Mouse (Mus musculus) lung, postnatal 0 days (tissue): ENCODE data around the gene Hmx1. TPM values are rescaled to one million over a fixed set of nuclear protein-coding genes. Genes with fewer than 3 reads are reported as not detected.

ENCODE experiments used
- ATAC-seq: fragments of 200-750 bp; cut with Nextera tagmentation; 2 replicates; pipeline ENCODE4 v1.8.0; 2017; ENCODE audit warnings: moderate library complexity
- DNase-seq: peaks from one replicate; pipeline ENCODE4 v3.0.0-alpha.2; 2016; ENCODE audit warnings: low spot score
- H3K27ac ChIP-seq: fragments of 300-500 bp; sonication (generic); 2 replicates; pipeline ENCODE4 v1.5.1; 2014; ENCODE audit warnings: antibody characterized with exemption, mild to moderate bottlenecking, low read length, mixed read lengths
- H3K27me3 ChIP-seq: fragments of 300-500 bp; sonication (generic); replicated peaks from 2 replicates; pipeline ENCODE4 v1.6.1; 2014; ENCODE audit warnings: low read length, mixed read lengths; ENCODE audit not compliant: insufficient read depth
- H3K36me3 ChIP-seq: fragments of 300-500 bp; sonication (generic); 2 replicates; pipeline ENCODE4 v1.6.1; 2014; ENCODE audit warnings: low read length, mixed read lengths; ENCODE audit not compliant: insufficient read depth
- H3K4me1 ChIP-seq: fragments of 300-500 bp; sonication (generic); 2 replicates; pipeline ENCODE4 v1.6.1; 2014; ENCODE audit warnings: antibody characterized with exemption, low read depth, low read length, mixed read lengths; ENCODE audit not compliant: insufficient read depth
- H3K4me2 ChIP-seq: fragments of 300-500 bp; sonication (generic); replicated peaks from 2 replicates; pipeline ENCODE4 v1.6.1; 2014; ENCODE audit warnings: low read depth, mild to moderate bottlenecking, low read length, moderate library complexity, mixed read lengths
- H3K4me3 ChIP-seq: fragments of 300-500 bp; sonication (generic); 2 replicates; pipeline ENCODE4 v1.5.1; 2014; ENCODE audit warnings: low read depth, low read length
- H3K9ac ChIP-seq: fragments of 300-500 bp; sonication (generic); replicated peaks from 2 replicates; pipeline ENCODE4 v1.6.1; 2014; ENCODE audit warnings: low read depth, mild to moderate bottlenecking
- H3K9me3 ChIP-seq: fragments of 300-500 bp; sonication (generic); 2 replicates; pipeline ENCODE4 v1.6.1; 2016; ENCODE audit warnings: low read length, mixed read lengths
- CTCF ChIP-seq: IDR thresholded peaks from 2 replicates; pipeline ENCODE4 v1.5.1; 2016; ENCODE audit warnings: antibody characterized with exemption, mild to moderate bottlenecking
- EP300 ChIP-seq: IDR thresholded peaks from 2 replicates; pipeline ENCODE4 v1.6.1; 2016; ENCODE audit warnings: antibody characterized with exemption, mild to moderate bottlenecking, control low read depth
- WGBS: fragments of 180-500 bp; shearing (Covaris S2); extraction: QIAGEN DNeasy Blood & Tissue Kit; methylation state at CpG from one replicate; pipeline ENCODE4 v1.1.7; 2014; 5-methylcytosine and 5-hydroxymethylcytosine counted together
- polyA plus RNA-seq: library from polyadenylated mRNA; unstranded; fragments of >200 nt; fragmentation: Nextera tagmentation; extraction: Ambion mirVana; gene quantifications from 2 replicates; pipeline ENCODE4 v1.2.1, GENCODE M21; 2015

Gene Hmx1
- polyA plus RNA-seq, 1 experiment from 2014 or later, result not detected

DNA sequence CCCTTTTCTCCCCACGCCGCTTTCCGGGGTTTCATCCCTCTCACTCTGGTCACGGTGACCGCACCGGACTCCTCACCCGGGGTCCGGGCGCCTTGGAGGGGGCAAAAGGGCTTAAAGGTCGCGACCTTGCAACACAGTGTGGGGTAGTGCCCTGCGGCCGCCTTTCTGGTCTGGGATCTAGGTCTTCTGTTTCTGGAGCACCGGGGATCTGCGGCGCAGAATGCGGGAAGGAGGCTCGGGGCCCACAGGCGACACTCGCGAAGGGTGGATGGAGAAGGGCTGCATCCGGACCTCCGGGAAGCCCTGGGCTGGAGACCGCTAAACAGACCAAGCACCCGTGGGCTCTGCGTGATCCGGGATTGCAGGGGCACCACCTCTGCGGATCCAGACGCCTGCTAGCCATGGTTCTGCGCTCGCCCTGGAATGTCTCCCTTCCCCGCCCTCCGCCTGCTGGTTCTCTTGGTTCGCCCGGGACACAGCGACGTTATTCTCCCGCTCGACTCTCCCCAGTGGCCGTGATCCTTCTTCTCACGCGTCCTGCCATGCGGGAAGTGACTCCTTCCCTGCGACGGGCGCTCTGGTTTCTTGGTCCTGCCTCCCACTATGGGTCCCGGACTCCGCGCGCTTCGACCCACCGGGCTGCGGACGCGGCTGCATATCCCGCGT lies 8.2 kb downstream of the Hmx1 start:
- ATAC-seq (no peak), DNase-seq (no peak)
- H3K9me3 ChIP-seq, result no peaks in the 10 kb centered on the region
- peak overlapping the region; percentile 8; the same call in 1 of the 2 replicates for H3K4me3 ChIP-seq
- H3K9ac ChIP-seq, result no peak overlapping the region
- peaks cover 91% of the 10 kb centered on the region for H3K27me3 ChIP-seq
- no peak overlapping the region for H3K4me2 ChIP-seq
- H3K4me1 ChIP-seq, result no peaks in the 10 kb centered on the region
- no peaks in the 10 kb centered on the region for H3K36me3 ChIP-seq
- TF ChIP-seq EP300, result no peak
- no peak for TF ChIP-seq CTCF
- H3K27ac ChIP-seq, result no peak overlapping the region
- WGBS, result 2% methylated on average over 56 of the region's 57 CpGs

DNA sequence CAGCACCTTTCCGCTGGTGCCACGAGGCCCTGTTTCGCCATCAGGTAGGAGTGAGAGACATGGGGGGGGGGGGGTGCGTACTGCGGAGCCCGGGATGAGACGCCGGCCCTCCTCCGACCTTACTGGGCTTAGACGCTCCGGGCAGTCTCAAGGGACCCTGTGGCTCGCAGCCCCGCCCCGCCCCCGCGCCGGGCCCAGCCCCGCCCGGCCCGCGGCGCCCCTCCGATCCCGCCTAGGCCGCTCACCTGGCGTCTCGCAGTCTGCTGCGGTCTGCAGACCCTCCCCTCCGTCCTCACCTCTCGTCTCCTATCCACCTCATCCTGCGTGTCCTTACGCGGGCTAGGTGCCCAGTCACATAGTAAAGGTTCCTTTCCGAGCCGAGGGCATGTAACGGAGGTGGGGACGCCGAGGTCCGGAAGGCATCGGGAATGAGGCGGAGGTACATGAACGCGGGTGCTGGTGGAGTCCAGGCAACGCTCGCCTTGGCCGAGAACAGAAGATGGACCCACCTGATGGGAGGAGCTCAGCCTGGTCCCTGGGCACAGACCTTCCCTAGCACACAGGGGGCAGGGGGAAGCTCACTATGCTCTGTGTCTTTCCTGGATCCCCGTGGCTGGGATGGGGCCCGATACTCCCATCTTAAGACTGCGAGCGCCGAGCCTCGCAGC lies 8.9 kb downstream of the Hmx1 start:
- 2% methylated on average over 39 of the region's 52 CpGs for WGBS
- H3K4me3 ChIP-seq, result peak overlapping the region; percentile 8; the same call in 1 of the 2 replicates
- ATAC-seq, result no peak

DNA sequence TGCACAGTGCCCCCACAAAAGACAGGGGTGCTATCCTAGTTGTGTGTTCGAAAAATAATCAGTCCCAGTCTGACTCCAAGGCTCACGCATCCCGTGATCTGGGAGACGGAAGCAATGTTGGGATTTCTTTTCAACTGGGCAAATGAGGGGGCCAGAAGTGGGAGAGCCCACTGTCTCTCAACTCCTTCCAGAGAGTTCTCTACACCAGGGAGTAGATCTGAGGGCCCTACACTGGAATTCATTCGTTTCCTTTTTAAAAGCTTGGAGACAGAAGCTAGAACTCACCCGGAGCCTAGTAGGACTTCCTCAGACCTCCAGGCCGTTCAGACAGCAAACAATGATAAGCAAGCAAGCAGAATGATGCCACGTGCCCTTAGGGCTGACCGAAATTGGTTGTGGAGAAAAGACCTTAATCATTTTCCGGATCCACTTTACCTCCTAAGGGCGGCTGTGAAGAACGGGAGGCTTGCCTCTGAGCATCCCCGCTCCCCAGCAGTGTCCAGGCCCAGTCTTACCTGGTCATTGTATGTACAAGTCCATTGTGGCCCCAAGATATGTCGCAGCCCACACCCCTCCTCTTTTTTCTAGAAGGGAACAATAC lies 9.5 kb downstream of the Hmx1 start:
- Histone ChIP-seq H3K36me3 (no peaks in the 10 kb centered on the region), H3K4me3 (no peak overlapping the region), H3K27ac (no peak overlapping the region), H3K9me3 (no peaks in the 10 kb centered on the region), H3K9ac (no peak overlapping the region), H3K4me2 (no peak overlapping the region), H3K4me1 (no peaks in the 10 kb centered on the region), H3K27me3 (peaks cover 84% of the 10 kb centered on the region)
- 3% methylated on average over 14 of the region's 14 CpGs for WGBS
- no peak for ATAC-seq
- no peak for DNase-seq
- no peak for TF ChIP-seq CTCF
- no peak for TF ChIP-seq EP300

More for the DNA sequence above, 8.9 kb downstream of the Hmx1 start:
- H3K27ac ChIP-seq, result no peak overlapping the region
- no peaks in the 10 kb centered on the region for H3K36me3 ChIP-seq
- H3K4me2 ChIP-seq, result no peak overlapping the region
- TF ChIP-seq CTCF, result no peak
- H3K27me3 ChIP-seq, result peaks cover 84% of the 10 kb centered on the region
- no peak overlapping the region for H3K9ac ChIP-seq
- H3K9me3 ChIP-seq, result no peaks in the 10 kb centered on the region
- H3K4me1 ChIP-seq, result no peaks in the 10 kb centered on the region
- no peak for DNase-seq

DNA sequence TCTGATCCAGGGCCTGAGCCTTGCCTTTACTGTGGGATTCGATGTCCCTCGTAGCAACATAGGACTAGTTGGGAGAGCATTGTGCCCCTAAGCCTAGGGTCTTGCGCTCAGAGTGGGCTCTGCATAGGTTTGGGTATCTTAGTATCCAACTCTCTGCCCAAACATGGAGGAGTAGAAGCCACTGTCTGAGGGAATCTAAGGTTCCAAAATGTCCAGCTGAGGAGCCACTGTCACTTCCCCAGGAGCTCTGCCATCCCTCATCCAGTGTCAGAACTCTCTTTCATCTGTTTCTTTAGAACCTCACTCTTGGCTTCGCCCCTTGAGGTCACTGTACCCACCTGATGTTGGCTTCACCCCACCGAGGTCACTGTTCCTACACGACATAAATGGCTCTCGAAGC lies 10.2 kb downstream of the Hmx1 start:
- H3K4me2 ChIP-seq, result no peak overlapping the region
- no peak overlapping the region for H3K9ac ChIP-seq
- DNase-seq, result no peak
- no peaks in the 10 kb centered on the region for H3K4me1 ChIP-seq
- peaks cover 79% of the 10 kb centered on the region for H3K27me3 ChIP-seq
- H3K4me3 ChIP-seq, result no peak overlapping the region
- no peak for ATAC-seq
- H3K9me3 ChIP-seq, result no peaks in the 10 kb centered on the region
- H3K36me3 ChIP-seq, result no peaks in the 10 kb centered on the region
- no peak for TF ChIP-seq EP300
- no peak for TF ChIP-seq CTCF
- 6% methylated on average over 7 of the region's 7 CpGs for WGBS
- H3K27ac ChIP-seq, result no peak overlapping the region

DNA sequence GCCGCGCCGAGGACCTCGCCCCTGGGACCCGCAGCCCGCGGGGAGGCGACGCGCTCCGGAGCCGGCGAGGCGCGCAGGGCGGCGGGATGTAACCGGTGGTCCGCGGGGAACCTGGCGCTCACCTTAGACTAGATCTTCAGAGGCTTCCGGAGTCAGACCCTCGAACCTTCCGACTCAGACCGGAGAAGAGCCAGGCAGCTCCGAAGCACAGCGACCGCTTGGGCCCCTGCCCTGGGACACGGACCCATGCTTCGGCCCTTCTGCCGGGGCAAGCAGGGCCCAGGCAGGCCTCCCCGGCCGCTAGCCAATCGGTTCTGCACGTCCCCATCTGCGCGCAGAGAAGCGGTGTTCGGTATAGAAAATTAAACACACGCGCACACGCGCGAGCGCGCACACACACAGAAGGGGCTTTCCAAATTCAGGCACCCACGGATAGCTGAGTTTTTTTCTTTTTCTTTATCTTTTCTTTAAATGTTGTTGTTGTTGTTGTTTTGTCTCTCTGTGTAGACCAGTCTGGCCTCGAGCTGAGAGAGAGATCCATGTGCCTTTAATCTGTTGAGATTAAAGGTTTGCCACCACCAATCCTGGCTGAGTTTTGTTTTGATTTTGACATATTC lies 10.9 kb downstream of the Hmx1 start:
- Histone ChIP-seq H3K9me3 (no peaks in the 10 kb centered on the region), H3K9ac (no peak overlapping the region), H3K4me1 (no peaks in the 10 kb centered on the region), H3K4me3 (no peak overlapping the region), H3K36me3 (no peaks in the 10 kb centered on the region), H3K27me3 (peaks cover 72% of the 10 kb centered on the region), H3K27ac (no peak overlapping the region), H3K4me2 (no peak overlapping the region)
- ATAC-seq, result no peak
- no peak for DNase-seq
- 2% methylated on average over 48 of the region's 48 CpGs for WGBS
- no peak for TF ChIP-seq EP300
- no peak for TF ChIP-seq CTCF

DNA sequence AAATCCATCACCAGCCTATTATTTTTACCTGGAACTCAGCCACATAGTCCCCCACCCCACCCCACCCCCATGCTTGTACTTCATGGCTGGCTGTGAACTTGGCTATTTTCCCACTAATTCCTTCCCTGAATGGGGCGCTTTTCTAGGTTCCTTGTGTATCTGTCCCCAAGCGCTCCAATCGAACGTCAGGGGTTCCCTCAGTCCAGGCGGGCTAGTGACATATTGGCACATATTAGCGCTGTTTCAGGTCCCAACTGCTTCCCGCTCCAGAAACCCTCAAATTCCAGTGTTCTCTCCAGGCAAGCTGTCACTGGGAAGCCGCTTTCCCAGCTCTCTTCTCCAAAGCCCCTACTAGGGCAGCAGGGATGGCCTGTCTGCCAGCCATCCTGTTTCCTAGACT lies 12.3 kb downstream of the Hmx1 start:
- Histone ChIP-seq H3K4me3 (no peak overlapping the region), H3K4me1 (no peaks in the 10 kb centered on the region), H3K27me3 (peaks cover 58% of the 10 kb centered on the region), H3K9me3 (no peaks in the 10 kb centered on the region), H3K36me3 (no peaks in the 10 kb centered on the region), H3K27ac (no peak overlapping the region), H3K9ac (no peak overlapping the region), H3K4me2 (no peak overlapping the region)
- TF ChIP-seq EP300 (no peak), CTCF (no peak)
- DNase-seq (no peak), ATAC-seq (no peak)
- 4% methylated on average over 8 of the region's 8 CpGs for WGBS
